Mouse (Mus musculus) intestine, embryonic 14.5 days (tissue): Measurements from ENCODE around the gene Serp1. TPM values are rescaled to one million over a fixed set of nuclear protein-coding genes. Genes with fewer than 3 reads are reported as not detected.

Experiments used
- polyA plus RNA-seq: library from polyadenylated mRNA; unstranded; fragments of >200 nt; fragmentation: Nextera tagmentation; extraction: Ambion mirVana; gene quantifications from 2 replicates; pipeline ENCODE4 v1.2.1, GENCODE M21; 2014

Gene Serp1
- polyA plus RNA-seq, 1 experiment from 2014 or later: 141 TPM

Other genes with a start within 250 kb of the Serp1 start
- gene Tsc22d2, start 111.2 kb downstream of the Serp1 start, polyA plus RNA-seq: 15.0 TPM in 2 replicates
- 53.8 and 59.1 TPM in 2 replicates for gene Eif2a, start 71 bp downstream of the Serp1 start, polyA plus RNA-seq
- 23.0 and 23.9 TPM in 2 replicates for gene Selenot, start 50.7 kb upstream of the Serp1 start, polyA plus RNA-seq
- 0.11 TPM in 1 of 2 replicates, not detected in the other for gene Erich6, start 111.3 kb upstream of the Serp1 start, polyA plus RNA-seq
- 5.8 and 7.5 TPM in 2 replicates for gene Siah2, start 166.5 kb upstream of the Serp1 start, polyA plus RNA-seq